Mouse (Mus musculus) bone marrow macrophage, adult 2 months (primary cell): ENCODE data around the gene Vmn2r31. TPM values are rescaled to one million over a fixed set of nuclear protein-coding genes. Genes with fewer than 3 reads are reported as not detected.
"Not testable (repeated sequence)": the region's sequence is repeated elsewhere in the genome, so short reads cannot be mapped to it uniquely, and the experiment has no call there.

Source experiments
- H3K27ac ChIP-seq: 2 replicates; pipeline ENCODE4 v1.5.1; 2012; ENCODE audit warnings: low read depth, low read length; ENCODE audit not compliant: insufficient read depth
- H3K4me1 ChIP-seq: 2 replicates; pipeline ENCODE4 v1.6.1; 2012; ENCODE audit warnings: low read length; ENCODE audit not compliant: control insufficient read depth, insufficient read depth
- H3K4me3 ChIP-seq: 2 replicates; pipeline ENCODE4 v1.5.1; 2012; ENCODE audit warnings: mild to moderate bottlenecking, low read length, moderate library complexity; ENCODE audit not compliant: insufficient read depth
- polyA plus RNA-seq: library from polyadenylated mRNA; stranded (reverse); fragments of >200 nt; gene quantifications from 2 replicates; pipeline ENCODE4 v1.2.4, GENCODE M21; 2012; ENCODE audit not compliant: missing spikeins, insufficient read depth, insufficient read length

The Vmn2r31 gene
- polyA plus RNA-seq = 0.09 and 0.12 TPM in 2 replicates

DNA sequence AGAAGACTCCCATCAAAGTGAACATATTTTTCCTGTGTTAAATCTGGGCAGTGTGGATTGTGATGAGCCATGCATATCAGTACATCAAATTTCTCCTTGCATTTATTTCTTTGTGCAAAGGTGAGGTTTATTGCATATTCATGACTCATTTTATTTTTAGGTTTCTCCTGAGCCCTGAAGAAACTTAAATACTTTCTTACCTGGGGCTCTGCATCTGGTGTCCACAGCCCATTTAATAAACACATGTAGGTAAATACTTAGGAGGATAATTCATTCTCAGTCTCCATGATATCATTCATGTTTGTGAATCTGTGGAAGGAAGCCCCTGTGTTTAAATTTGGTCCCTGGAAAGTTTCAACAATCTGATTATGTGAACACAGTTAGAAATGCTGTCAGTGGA is at the start of gene Vmn2r31:
Vmn2r31 (minus strand) TSS at position 101 of the 400 bp plus-strand sequence.
- H3K27ac ChIP-seq, H3K4me1 ChIP-seq, H3K4me3 ChIP-seq: not testable (repeated sequence)

DNA sequence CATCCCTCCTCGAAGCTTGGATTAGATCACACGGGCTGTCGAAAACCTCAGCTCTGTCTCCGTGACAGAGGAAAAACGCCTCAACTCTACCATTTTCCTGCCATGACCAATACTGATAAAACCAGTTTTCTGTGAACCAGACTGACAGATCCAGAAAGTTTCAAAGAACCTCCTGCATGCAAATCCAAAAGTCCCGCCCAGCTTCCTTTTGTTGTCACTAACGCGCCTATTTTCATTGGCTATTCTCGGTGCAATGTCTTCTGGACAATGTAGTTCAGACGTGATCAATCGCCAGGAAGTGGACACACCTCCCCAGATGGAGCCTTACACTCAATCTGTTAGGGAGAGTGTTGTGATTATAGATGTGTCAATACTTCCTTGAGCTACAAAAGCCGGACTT is 25.1 kb downstream of the Vmn2r31 start, which contains the start of gene Gm45783:
Gm45783 (minus strand) TSS at position 143 of the 400 bp plus-strand sequence.
- not testable (repeated sequence) for H3K4me3 ChIP-seq, H3K27ac ChIP-seq, H3K4me1 ChIP-seq

DNA sequence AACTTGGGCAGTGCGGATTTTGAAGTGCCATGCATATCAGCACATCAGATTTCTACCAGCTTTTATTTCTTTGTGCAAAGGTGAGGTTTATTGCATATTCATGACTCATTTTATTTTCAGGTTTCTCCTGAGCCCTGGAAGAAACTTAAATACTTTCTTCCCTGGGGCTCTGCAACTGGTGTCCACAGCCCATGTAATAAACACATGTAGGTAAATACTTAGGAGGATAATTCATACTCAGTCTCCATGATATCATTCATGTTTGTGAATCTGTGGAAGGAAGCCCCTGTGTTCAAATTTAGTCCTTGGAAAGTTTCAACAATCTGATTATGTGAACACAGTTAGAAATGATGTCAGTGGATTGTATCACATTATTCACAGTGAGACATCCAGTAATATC is 62.0 kb downstream of the Vmn2r31 start, which contains the start of gene Vmn2r30:
Vmn2r30 (minus strand) TSS at position 101 of the 400 bp plus-strand sequence.
- not testable (repeated sequence) for H3K27ac ChIP-seq, H3K4me1 ChIP-seq, H3K4me3 ChIP-seq

Other genes starting within 250 kb of the Vmn2r31 start
- gene Zfp418, start 228.4 kb downstream of the Vmn2r31 start, polyA plus RNA-seq = 2.9 and 3.1 TPM in 2 replicates
- gene Zfp772, start 189.7 kb downstream of the Vmn2r31 start, polyA plus RNA-seq = 3.6 and 4.1 TPM in 2 replicates
- gene Vmn2r29, start 152.4 kb downstream of the Vmn2r31 start, polyA plus RNA-seq = 1.4 TPM in 1 of 2 replicates, not detected in the other
- gene Gm45844, start 121.4 kb downstream of the Vmn2r31 start, polyA plus RNA-seq = 3.0 and 3.4 TPM in 2 replicates
- gene Clcn4, start 98.9 kb downstream of the Vmn2r31 start, polyA plus RNA-seq = 40.8 and 44.2 TPM in 2 replicates
- gene Vmn2r30, start 62.1 kb downstream of the Vmn2r31 start, polyA plus RNA-seq = 0.07 and 0.21 TPM in 2 replicates
- gene Gm45783, start 25.1 kb downstream of the Vmn2r31 start, polyA plus RNA-seq = not detected in 2 replicates
- not detected in 2 replicates for gene Vmn2r32, start 80.3 kb upstream of the Vmn2r31 start, polyA plus RNA-seq
- gene Vmn2r33, start 167.1 kb upstream of the Vmn2r31 start, polyA plus RNA-seq = not detected in 2 replicates